Mouse (Mus musculus): Measurements from ENCODE around the gene 1700019D03Rik.

Gene 1700019D03Rik

DNA sequence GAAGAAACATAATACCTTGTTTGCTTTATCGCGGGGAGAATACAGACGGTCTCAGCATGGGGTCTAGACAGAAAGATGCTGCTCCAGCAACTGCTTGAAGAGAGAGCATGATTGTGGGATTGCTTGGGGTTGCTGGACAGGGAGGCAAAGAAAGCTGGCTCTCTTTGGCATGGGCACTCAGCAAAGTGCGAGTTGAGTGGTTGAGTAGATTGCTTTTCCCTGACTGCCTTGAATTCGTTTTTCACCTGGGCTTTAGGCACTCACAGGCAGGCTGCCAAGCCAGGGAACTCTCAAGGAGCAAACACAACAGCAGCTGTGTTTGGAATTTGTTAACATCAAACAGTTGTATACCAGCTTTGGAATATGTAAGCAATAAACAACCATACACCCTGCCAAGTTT is at the start of gene 1700019D03Rik:
1700019D03Rik (minus strand) TSS at position 101 of the 400 bp plus-strand sequence.
- DNase-seq (ENCODE audit: low read depth) = no peak

GRCm38 (mm10) chr1:53063921-53064320 is 43.9 kb upstream of the 1700019D03Rik start:
- no peak for DNase-seq (ENCODE audit: low read depth)

DNA sequence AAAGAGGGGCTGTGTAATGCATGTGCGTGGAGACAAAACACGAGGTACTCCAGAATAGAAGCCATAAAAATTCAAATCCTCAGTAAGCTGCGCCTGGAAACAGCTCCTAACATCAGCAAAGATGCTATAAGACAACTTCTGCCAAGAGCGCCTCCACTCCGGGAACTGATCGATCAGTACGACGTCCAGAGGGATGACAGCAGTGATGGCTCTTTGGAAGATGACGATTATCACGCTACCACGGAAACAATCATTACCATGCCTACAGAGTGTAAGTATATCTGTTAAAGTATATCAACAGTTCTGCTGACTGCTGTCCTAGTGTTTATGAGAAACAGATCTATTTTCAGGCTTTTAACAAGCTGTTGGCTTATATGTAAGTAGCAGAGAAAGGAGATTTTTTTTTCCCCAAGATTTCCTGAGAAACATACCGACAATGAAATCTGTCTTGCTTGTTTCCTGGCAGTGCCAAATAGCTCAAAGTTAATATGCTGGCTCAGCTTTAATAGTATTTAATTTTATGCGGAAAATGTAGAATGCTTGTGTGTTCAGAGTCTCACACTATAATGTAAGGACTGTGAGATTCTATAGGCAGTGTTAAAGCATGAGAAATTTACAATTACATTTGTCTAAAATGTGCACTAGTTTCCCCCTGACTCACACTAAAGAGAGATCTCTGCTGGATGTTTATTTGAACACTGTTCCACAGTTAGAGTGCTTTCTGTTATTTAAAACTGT is 42.1 kb upstream of the 1700019D03Rik start:
- no peak for DNase-seq (ENCODE audit: low read depth)

DNA sequence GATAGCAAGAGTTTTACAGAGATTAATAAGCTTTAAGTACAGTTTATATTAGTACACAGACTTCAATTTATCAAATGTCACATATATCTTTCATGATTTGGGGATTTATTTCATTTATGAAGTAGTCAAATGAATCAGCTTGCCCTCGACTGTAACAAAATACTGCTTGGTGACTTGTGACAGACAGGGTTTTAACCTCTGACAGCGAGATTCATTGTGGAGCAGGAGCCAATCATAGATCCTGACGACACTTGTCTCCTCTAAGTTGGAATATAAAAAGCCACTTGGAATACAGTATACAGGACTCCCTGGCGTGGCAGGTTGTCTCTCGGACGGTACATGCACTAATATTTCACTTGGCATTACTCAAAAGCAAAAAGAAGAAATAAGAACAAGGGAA is 41.4 kb upstream of the 1700019D03Rik start, which contains the start of gene Mstn:
Mstn (plus strand) TSS at position 301 of the 400 bp plus-strand sequence.
- no peak for DNase-seq (ENCODE audit: low read depth)

DNA sequence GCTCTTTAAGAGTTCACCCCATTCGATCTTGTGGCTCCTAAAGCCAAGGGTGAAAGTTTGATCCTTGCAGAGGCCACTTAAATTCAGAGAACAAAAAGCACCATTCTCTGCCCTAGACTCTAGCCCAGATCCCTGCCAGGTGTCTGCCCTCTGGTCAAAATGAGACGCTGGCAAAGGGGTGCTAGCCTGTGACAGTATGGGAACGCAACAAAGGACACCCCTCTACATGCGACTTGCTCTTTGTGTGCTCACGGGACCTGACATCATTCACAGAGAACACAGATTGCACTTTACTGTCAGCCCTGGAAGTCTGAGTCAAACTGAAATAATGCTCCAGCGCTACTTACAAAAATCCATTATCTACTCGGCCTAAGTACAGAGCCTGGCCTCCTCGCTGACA is 40.5 kb upstream of the 1700019D03Rik start:
- DNase-seq (ENCODE audit: low read depth) = no peak

DNA sequence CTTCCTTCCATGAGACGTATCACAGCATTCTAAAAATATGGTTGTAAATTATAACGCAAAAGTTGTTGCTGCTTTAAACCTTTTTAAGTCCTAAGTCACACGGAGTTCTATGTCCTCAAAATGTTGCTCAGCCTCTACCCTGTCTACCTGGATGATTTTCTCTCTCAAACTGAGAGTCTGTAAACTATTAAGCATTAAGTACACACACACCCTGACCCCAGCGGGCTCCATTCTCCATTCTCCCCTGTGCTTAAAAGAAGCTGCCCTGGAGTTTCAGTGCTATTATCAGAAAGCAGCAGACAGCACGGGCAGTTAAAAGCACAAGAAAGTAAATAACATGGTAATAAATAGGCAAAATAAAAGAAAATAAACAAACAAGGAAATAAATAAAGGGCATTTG is 39.1 kb upstream of the 1700019D03Rik start:
- no peak for DNase-seq (ENCODE audit: low read depth)

DNA sequence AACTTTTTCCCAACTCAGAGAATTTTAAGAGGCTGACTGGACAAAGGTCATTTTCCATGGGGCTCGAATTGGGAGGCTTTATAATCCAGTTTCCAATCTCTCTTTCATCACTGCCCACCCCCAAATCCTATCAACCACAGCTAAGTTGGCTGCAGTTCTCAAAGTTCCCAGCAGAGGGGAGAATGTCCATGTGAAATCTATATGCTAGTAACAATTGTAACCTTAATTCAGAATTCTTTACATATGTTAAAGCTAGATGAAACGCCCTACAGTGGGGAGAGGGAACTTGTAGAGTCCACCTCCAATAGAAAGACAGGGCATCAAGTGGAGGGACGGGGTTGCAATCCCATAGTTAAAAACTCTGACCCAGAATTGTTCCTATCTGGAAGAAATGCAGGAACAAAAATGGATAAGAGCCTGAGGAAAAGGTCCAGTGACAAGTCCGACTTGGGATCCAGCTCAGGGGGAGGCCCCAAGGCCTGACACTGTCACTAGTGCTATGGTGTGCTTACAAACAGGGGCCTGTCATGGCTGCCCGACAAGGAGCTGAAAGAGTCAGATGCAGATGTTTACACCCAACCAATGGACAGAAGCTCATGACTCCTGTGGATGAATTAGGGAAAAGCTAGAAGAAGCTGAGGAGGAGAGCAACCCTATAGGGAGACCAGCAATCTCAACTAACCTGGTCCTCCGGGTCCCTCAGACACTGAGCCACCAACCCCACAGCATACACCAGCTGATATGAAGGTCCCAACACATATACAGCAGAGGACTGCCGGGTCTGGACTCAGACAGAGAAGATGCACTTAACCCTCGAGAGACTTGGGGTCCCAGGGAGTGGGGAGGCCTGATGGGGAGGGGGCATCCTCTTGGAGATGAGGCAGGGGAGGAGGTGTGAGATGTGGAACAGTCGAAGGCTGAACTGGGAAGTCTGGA is 33.4 kb upstream of the 1700019D03Rik start:
- DNase-seq (ENCODE audit: low read depth) = peak; percentile 32

GRCm38 (mm10) chr1:53049763-53050427 is 29.9 kb upstream of the 1700019D03Rik start:
- DNase-seq (ENCODE audit: low read depth) = no peak

DNA sequence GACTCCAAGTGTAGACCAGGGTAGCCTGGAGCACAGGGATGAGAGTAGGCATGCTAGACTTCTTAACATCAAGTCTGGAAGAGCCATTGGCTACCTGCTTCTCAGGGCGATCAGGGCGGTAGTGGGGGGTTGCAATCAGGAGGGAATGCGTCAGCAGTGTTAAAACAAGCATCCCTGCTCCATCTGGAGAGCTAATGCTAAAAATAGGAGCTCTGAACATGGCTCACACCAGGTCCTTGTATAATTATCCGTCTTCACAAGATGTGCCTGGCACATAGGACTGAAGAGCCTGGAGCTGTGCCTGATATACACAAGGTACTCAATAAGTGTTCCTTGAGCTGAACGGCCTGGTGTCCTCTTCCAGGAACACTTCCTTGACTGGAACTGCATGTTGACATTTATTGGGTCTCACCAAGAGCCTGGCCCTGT is 17.5 kb upstream of the 1700019D03Rik start:
- DNase-seq (ENCODE audit: low read depth) = no peak

- no peak for DNase-seq (ENCODE audit: low read depth)
These were observed 12.6 kb upstream of the 1700019D03Rik start for GRCm38 (mm10) chr1:53032550-53032949.

GRCm38 (mm10) chr1:53018746-53019505 is 1.1 kb downstream of the 1700019D03Rik start:
- no peak for DNase-seq (ENCODE audit: low read depth)

DNA sequence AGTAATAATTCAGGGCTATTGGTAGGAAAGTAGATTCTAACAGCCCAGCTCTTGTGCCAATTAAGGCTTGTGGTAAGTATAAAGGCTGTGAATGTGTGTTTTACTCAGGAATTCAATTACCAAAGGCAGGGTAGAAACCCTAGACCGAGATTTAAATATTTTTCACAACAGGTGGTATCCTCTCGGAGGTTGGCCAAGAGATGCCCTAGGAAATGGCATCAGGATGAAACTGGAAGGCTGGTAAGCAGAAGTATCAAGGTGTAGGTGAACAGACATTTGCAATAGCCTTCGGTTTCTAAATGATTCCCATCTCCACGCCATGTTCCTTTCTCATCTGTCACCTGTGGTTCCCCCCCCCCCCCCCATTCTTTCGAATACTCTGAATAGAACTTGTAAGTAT is 4.4 kb downstream of the 1700019D03Rik start:
- DNase-seq (ENCODE audit: low read depth) = no peak

GRCm38 (mm10) chr1:53014716-53015115 is 5.3 kb downstream of the 1700019D03Rik start:
- DNase-seq (ENCODE audit: low read depth) = no peak

GRCm38 (mm10) chr1:52986692-52987091 is 33.3 kb downstream of the 1700019D03Rik start:
- no peak for DNase-seq (ENCODE audit: low read depth)

DNA sequence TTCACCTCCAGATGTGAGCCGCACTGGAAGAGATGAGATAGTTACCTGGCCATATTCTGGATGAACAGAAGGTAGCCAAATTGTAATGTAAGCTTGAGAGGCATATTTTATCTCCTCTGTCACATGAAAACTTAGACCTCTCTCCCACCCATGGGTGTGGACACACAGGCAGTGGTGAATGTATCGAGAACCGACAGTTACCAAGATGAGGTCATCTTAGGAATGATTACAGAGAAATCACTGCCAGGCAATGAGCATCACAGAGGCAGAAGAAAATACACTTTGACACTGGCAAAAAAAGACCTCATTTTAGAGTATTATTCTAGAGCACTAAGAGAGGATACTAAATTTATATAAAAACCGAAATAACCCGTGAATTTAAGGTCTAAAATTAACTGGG is 46.8 kb downstream of the 1700019D03Rik start:
- no peak for DNase-seq (ENCODE audit: low read depth)

- DNase-seq (ENCODE audit: low read depth) = no peak
These were observed 48.0 kb downstream of the 1700019D03Rik start for GRCm38 (mm10) chr1:52971881-52972503.

DNA sequence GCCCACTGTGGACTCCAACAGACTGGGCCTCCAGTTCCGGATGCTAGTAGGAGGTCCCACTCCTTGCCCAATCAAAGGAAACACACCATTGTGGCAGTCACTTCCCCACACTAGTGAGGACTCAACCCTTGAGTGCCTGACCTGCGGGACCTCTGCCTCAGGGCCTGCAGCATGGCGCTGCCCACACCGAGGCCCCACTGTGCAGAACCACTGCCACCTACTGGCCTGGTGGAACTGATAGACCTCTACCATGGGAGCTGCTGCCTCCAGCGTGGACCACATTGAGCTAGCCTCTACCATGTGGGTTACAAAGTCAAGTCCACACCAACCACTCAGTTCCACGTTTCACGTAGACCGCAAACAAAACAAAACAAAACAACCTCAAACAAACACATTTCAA is 55.4 kb downstream of the 1700019D03Rik start:
- no peak for DNase-seq (ENCODE audit: low read depth)

DNA sequence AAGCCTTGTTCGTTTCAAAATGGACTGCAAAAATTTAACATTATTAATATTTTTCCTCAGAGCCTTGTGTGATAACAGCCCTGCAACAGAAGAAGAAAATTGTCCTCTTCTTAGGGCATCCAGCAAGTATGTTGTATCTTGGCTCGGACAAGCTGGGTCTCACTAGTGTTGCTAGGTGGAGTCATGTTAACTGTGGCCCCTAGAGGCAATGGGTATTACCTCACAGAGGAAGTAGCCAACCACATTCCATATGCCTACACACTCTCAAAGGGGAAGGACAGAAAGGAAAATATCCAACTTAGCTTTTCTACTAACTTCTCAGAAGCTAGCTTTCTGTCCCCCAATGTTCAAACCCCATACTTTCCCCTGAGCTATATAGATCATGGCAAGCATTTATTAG is 56.9 kb downstream of the 1700019D03Rik start:
- DNase-seq (ENCODE audit: low read depth) = no peak

DNA sequence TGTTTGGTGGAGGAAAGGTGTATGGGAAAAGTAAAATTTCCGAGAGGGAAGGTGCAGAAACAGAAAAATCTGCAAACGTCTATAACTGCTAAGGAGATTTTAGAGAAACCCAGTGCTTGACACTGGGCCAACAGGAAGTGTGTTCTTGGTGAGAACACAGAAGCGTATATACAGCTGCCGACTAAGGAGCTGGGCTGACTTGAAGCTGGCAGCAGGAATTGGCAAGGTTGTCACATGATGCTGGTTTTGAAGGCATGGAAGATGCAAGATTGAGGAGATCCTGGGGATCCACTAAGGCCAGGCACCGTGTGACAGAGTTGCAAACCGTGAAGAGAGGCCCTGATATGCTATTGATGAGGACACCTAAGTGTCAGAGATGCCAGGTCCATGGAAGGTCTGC is 59.8 kb downstream of the 1700019D03Rik start:
- DNase-seq (ENCODE audit: low read depth) = no peak

GRCm38 (mm10) chr1:52956746-52957145 is 63.2 kb downstream of the 1700019D03Rik start:
- DNase-seq (ENCODE audit: low read depth) = no peak

DNA sequence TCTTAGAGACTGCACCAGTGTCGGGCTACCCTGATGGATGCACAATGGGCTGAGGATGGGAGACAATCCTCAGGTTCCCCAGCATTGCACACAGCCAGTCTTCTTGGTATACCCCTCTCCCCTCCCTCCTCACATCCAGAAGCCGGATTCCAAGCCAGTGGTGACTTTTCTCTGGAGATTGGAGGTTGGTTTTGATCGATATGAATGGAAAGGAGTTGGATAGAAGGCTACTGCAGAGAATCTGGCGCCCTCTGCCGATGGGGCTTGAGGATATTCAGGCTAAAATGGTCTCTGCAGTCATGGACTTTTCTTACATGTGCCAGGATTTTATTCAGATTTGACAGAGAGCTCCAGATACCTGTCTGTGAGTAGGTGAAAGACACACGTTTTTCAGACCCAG is 64.9 kb downstream of the 1700019D03Rik start:
- peak; percentile 13 for DNase-seq (ENCODE audit: low read depth)

Data from c-Kit-positive CD71-positive TER-119-negative erythroid progenitor cells, embryonic 14.5 days (primary cell).